Mouse (Mus musculus) MEL (cell line): ENCODE results near the gene Lpgat1. TPM values are rescaled to one million over a fixed set of nuclear protein-coding genes. Genes with fewer than 3 reads are reported as not detected.

ENCODE experiments used
- DNase-seq: peaks from one replicate; pipeline ENCODE4 v3.0.0; 2011; ENCODE audit warnings: low read depth, low spot score
- H3K27ac ChIP-seq: 2 replicates; pipeline ENCODE4 v1.5.1; 2012; ENCODE audit warnings: low read depth, mild to moderate bottlenecking, control low read depth, low read length, moderate library complexity; ENCODE audit not compliant: control insufficient read depth
- H3K27me3 ChIP-seq, 2 experiments: fragments of 150-350 bp in 1 of 2; sonication (generic) in 1 of 2; 2 replicates each; pipeline ENCODE4 v1.6.1; 2012; ENCODE audit warnings: low read length in 2 of 2, mild to moderate bottlenecking in 2 of 2, improper control_type of control experiment in 1 of 2, moderate library complexity in 1 of 2; ENCODE audit not compliant: insufficient read depth in 2 of 2, control insufficient read depth in 1 of 2
- H3K36me3 ChIP-seq, 2 experiments: 2 replicates each; pipeline ENCODE4 v1.6.1; 2012 to 2014; ENCODE audit warnings: low read length in 2 of 2, improper control_type of control experiment in 1 of 2, inconsistent platforms in 1 of 2, mild to moderate bottlenecking in 1 of 2; ENCODE audit not compliant: insufficient read depth in 2 of 2, control insufficient read depth in 1 of 2
- H3K4me1 ChIP-seq, 2 experiments: fragments of 150-350 bp in 1 of 2; sonication (generic) in 1 of 2; 2 replicates each; pipeline ENCODE4 v1.6.1; 2012; ENCODE audit warnings: low read length in 2 of 2, improper control_type of control experiment in 1 of 2, mild to moderate bottlenecking in 1 of 2; ENCODE audit not compliant: insufficient read depth in 2 of 2, control insufficient read depth in 1 of 2
- H3K4me3 ChIP-seq, 2 experiments: fragments of 150-350 bp in 1 of 2; sonication (generic) in 1 of 2; 2 replicates each; pipeline ENCODE4 v1.5.1; 2012; ENCODE audit warnings: low read depth in 2 of 2, low read length in 2 of 2, mild to moderate bottlenecking in 2 of 2, moderate library complexity in 2 of 2, control low read depth in 1 of 2, improper control_type of control experiment in 1 of 2; ENCODE audit not compliant: control insufficient read depth in 1 of 2, insufficient read depth in 1 of 2
- H3K79me2 ChIP-seq: 2 replicates; pipeline ENCODE4 v1.6.1; 2012; ENCODE audit warnings: mild to moderate bottlenecking, low read length, moderate library complexity; ENCODE audit not compliant: control insufficient read depth, poor library complexity, insufficient read depth
- H3K9ac ChIP-seq: 2 replicates; pipeline ENCODE4 v1.6.1; 2012; ENCODE audit warnings: low read depth, mild to moderate bottlenecking, control low read depth, low read length, moderate library complexity; ENCODE audit not compliant: control insufficient read depth, poor library complexity, severe bottlenecking
- H3K9me3 ChIP-seq: fragments of 150-350 bp; sonication (generic); replicated peaks from 2 replicates; pipeline ENCODE4 v1.6.1; 2012; ENCODE audit warnings: mild to moderate bottlenecking, low read length, improper control_type of control experiment, moderate library complexity; ENCODE audit not compliant: insufficient read depth
- CHD1 ChIP-seq: IDR thresholded peaks from 2 replicates; pipeline ENCODE4 v1.6.1; 2012; ENCODE audit warnings: low read depth, mild to moderate bottlenecking, inconsistent platforms, low read length, improper control_type of control experiment
- CHD2 ChIP-seq: IDR thresholded peaks from 2 replicates; pipeline ENCODE4 v1.6.1; 2011; ENCODE audit warnings: low read length, improper control_type of control experiment
- CTCF ChIP-seq, 3 experiments: IDR thresholded peaks in 2 of 3; conservative IDR thresholded peaks in 1 of 3; 2 replicates each; pipeline ENCODE4 v1.5.1; 2011 to 2012; ENCODE audit warnings: low read length in 3 of 3, low read depth in 2 of 3, mild to moderate bottlenecking in 2 of 3, improper control_type of control experiment in 1 of 3, inconsistent platforms in 1 of 3, mixed read lengths in 1 of 3, moderate library complexity in 1 of 3; ENCODE audit not compliant: control insufficient read depth in 1 of 3, insufficient read depth in 1 of 3, poor library complexity in 1 of 3, severe bottlenecking in 1 of 3
- EP300 ChIP-seq, 2 experiments: IDR thresholded peaks; 2 replicates each; pipeline ENCODE4 v1.6.1; 2011; ENCODE audit warnings: improper control_type of control experiment in 2 of 2, low read length in 2 of 2, low read depth in 1 of 2, mild to moderate bottlenecking in 1 of 2
- GATA1 ChIP-seq: IDR thresholded peaks from 2 replicates; pipeline ENCODE4 v1.6.1; 2011; ENCODE audit warnings: low read depth, low read length, improper control_type of control experiment
- HCFC1 ChIP-seq: IDR thresholded peaks from 2 replicates; pipeline ENCODE4 v1.6.1; 2012; ENCODE audit warnings: low read depth, mild to moderate bottlenecking, inconsistent platforms, low read length, improper control_type of control experiment, moderate library complexity
- KAT2A ChIP-seq: conservative IDR thresholded peaks from 2 replicates; pipeline ENCODE4 v1.6.1; 2012; ENCODE audit warnings: low read depth, low read length, improper control_type of control experiment, inconsistent platforms
- MAZ ChIP-seq: IDR thresholded peaks from 2 replicates; pipeline ENCODE4 v1.6.1; 2012; ENCODE audit warnings: low read depth, mild to moderate bottlenecking, inconsistent platforms, low read length, improper control_type of control experiment
- NRF1 ChIP-seq: IDR thresholded peaks from 2 replicates; pipeline ENCODE4 v1.6.1; 2014; ENCODE audit warnings: low read depth, mild to moderate bottlenecking, inconsistent platforms, low read length, improper control_type of control experiment, moderate library complexity; ENCODE audit not compliant: poor library complexity, insufficient read depth, severe bottlenecking
- POLR2A ChIP-seq, 2 experiments: IDR thresholded peaks; 2 replicates each; pipeline ENCODE4 v1.6.1; 2011 to 2012; ENCODE audit warnings: low read length in 2 of 2, mild to moderate bottlenecking in 2 of 2, control low read depth in 1 of 2, improper control_type of control experiment in 1 of 2, low read depth in 1 of 2, moderate library complexity in 1 of 2; ENCODE audit not compliant: control insufficient read depth in 1 of 2, insufficient read depth in 1 of 2, poor library complexity in 1 of 2
- POLR2AphosphoS2 ChIP-seq: IDR thresholded peaks from 2 replicates; pipeline ENCODE4 v1.6.1; 2011; ENCODE audit warnings: low read length, improper control_type of control experiment
- RAD21 ChIP-seq: IDR thresholded peaks from 2 replicates; pipeline ENCODE4 v1.6.1; 2011; ENCODE audit warnings: mild to moderate bottlenecking, low read depth, low read length, improper control_type of control experiment
- RCOR1 ChIP-seq: IDR thresholded peaks from 2 replicates; pipeline ENCODE4 v1.6.1; 2012; ENCODE audit warnings: low read depth, mild to moderate bottlenecking, inconsistent platforms, low read length, improper control_type of control experiment
- SMC3 ChIP-seq: IDR thresholded peaks from 2 replicates; pipeline ENCODE4 v1.6.1; 2011; ENCODE audit warnings: low read depth, low read length, improper control_type of control experiment
- TAL1 ChIP-seq: IDR thresholded peaks from 2 replicates; pipeline ENCODE4 v1.6.1; 2012; ENCODE audit warnings: mild to moderate bottlenecking, inconsistent platforms, low read length, moderate library complexity, mixed read lengths
- TBP ChIP-seq: IDR thresholded peaks from 2 replicates; pipeline ENCODE4 v1.8.0; 2011; ENCODE audit warnings: low read depth, low read length, improper control_type of control experiment
- UBTF ChIP-seq: IDR thresholded peaks from 2 replicates; pipeline ENCODE4 v1.6.1; 2012; ENCODE audit warnings: low read depth, mild to moderate bottlenecking, inconsistent platforms, low read length, improper control_type of control experiment, moderate library complexity, borderline replicate concordance; ENCODE audit not compliant: insufficient read depth
- USF1 ChIP-seq: IDR thresholded peaks from 2 replicates; pipeline ENCODE4 v1.6.1; 2014; ENCODE audit warnings: low read depth, mild to moderate bottlenecking, inconsistent platforms, low read length, improper control_type of control experiment, moderate library complexity
- ZKSCAN1 ChIP-seq: IDR thresholded peaks from 2 replicates; pipeline ENCODE4 v1.6.1; 2012; ENCODE audit warnings: low read depth, mild to moderate bottlenecking, inconsistent platforms, low read length, improper control_type of control experiment, moderate library complexity
- ZMIZ1 ChIP-seq: IDR thresholded peaks from 2 replicates; pipeline ENCODE4 v1.6.1; 2012; ENCODE audit warnings: low read depth, mild to moderate bottlenecking, inconsistent platforms, low read length, improper control_type of control experiment, moderate library complexity
- polyA plus RNA-seq, 2 experiments: library from polyadenylated mRNA; stranded (reverse) in 1 of 2; unstranded in 1 of 2; fragments of >175 nt in 1 of 2; fragments of >200 nt in 1 of 2; gene quantifications; 2 replicates each; pipeline versions ENCODE4 v1.2.1 to v1.2.4; 2012; ENCODE audit warnings: low replicate concordance in 2 of 2, low read depth in 1 of 2; ENCODE audit not compliant: insufficient read length in 2 of 2, insufficient read depth in 1 of 2, missing spikeins in 1 of 2
- total RNA-seq: library from RNA; depleted of rRNA; stranded (reverse); fragments of 300-350 nt; gene quantifications from 2 replicates; pipeline ENCODE4 v1.2.3, GENCODE M21; 2012; rRNA removed

Gene Lpgat1
- total and polyA plus RNA-seq, 3 experiments: not detected

DNA sequence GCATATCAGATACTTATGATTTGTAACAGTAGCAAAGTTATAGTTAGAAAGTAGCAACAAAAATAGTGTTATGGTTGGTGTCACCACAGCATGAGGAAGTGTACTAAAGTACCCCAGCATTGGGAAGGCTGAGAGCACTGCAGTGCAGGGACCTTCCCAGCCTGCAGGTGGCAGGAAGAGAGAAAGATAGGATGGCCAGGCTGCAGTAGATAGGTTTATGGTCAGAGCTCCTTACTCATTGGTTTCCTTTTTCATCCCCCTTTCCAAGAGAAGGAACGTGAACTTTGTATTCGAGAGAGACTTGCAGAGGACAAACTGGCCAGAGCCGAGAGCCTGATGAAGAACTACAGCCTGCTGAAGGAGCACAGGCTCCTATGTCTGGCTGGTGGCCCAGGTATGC lies 111.5 kb downstream of the Lpgat1 start (continued):
- TF ChIP-seq USF1: no peak
- no peak for TF ChIP-seq KAT2A
- no peak for TF ChIP-seq ZMIZ1
- TF ChIP-seq EP300 (IDR thresholded peaks at IDR 0.05; ENCODE audit: low read depth in 1 of 2, low read length in 2 of 2): no peak
- TF ChIP-seq SMC3: peak; percentile 64
- TF ChIP-seq CHD2: no peak
- TF ChIP-seq GATA1: no peak

- no peaks in the 10 kb centered on the region for H3K9me3 ChIP-seq
- no peak for DNase-seq
- H3K79me2 ChIP-seq: no peaks in the 10 kb centered on the region
- H3K36me3 ChIP-seq: peaks cover 0 to 7% of the 10 kb centered on the region in 2 experiments; a peak in 2 of 4 replicates
- no peaks in the 10 kb centered on the region for H3K27me3 ChIP-seq
- no peak overlapping the region for H3K9ac ChIP-seq
- no peaks in the 10 kb centered on the region for H3K4me1 ChIP-seq
- no peak overlapping the region for H3K27ac ChIP-seq
- TF ChIP-seq EP300 (IDR thresholded peaks at IDR 0.05; ENCODE audit: low read depth in 1 of 2, low read length in 2 of 2) (no peak), MAZ (no peak), ZMIZ1 (no peak), ZKSCAN1 (no peak), CHD2 (no peak), NRF1 (no peak), UBTF (no peak), KAT2A (no peak), TAL1 (no peak), POLR2A (IDR thresholded peaks at IDR 0.05; ENCODE audit: control insufficient read depth in 1 of 2, insufficient read depth in 1 of 2, low read depth in 1 of 2, low read length in 2 of 2, poor library complexity in 1 of 2) (no peak), TBP (no peak), RAD21 (no peak), CHD1 (no peak), RCOR1 (no peak), HCFC1 (no peak), USF1 (no peak), GATA1 (no peak), CTCF (IDR thresholded peaks at IDR 0.05 in 2 of 3, conservative IDR thresholded peaks at IDR 0.05 in 1 of 3; ENCODE audit: control insufficient read depth in 1 of 3, insufficient read depth in 1 of 3, low read depth in 2 of 3, low read length in 3 of 3, poor library complexity in 1 of 3, severe bottlenecking in 1 of 3) (no peak), POLR2AphosphoS2 (no peak)
- H3K4me3 ChIP-seq: no peak overlapping the region
Observed at GRCm38 (mm10) chr1:191833396-191833795, 115.8 kb downstream of the Lpgat1 start.

Other genes starting within 250 kb of the Lpgat1 start
- gene Dtl, start 142.3 kb upstream of the Lpgat1 start, total RNA-seq: 37.2 and 42.3 TPM in 2 replicates
- gene Dtl, start 142.3 kb upstream of the Lpgat1 start, polyA plus RNA-seq: 10 to 100 TPM; 53.5 to 64.6 TPM
- gene Ints7, start 142.2 kb upstream of the Lpgat1 start, total RNA-seq: 44.2 and 47.2 TPM in 2 replicates
- 10 to 100 TPM; 83.5 to 84.5 TPM for gene Ints7, start 142.2 kb upstream of the Lpgat1 start, polyA plus RNA-seq
- gene Nek2, start 103.6 kb downstream of the Lpgat1 start, total RNA-seq: 34.9 and 35.8 TPM in 2 replicates
- gene Nek2, start 103.6 kb downstream of the Lpgat1 start, polyA plus RNA-seq: 10 to 100 TPM in 1 of 2 experiments, not detected in 1; 56.5 TPM
- 10.2 and 10.7 TPM in 2 replicates for gene Slc30a1, start 188.9 kb downstream of the Lpgat1 start, total RNA-seq
- 10 to 100 TPM in 1 of 2 experiments, not detected in 1; 10.4 TPM for gene Slc30a1, start 188.9 kb downstream of the Lpgat1 start, polyA plus RNA-seq